Mouse (Mus musculus) retina, postnatal 7 days (tissue): ENCODE results near the gene Pex1.
"Not testable (repeated sequence)": the region's sequence is repeated elsewhere in the genome, so short reads cannot be mapped to it uniquely, and the experiment has no call there.

ENCODE experiments used
- DNase-seq: peaks from one replicate; pipeline ENCODE4 v3.0.0-alpha.2; 2012; ENCODE audit warnings: low read depth, low spot score

Gene Pex1

GRCm38 (mm10) chr5:3595693-3596398, at the start of gene Pex1:
Gene Pex1 (plus strand): TSS chr5:3596066.
- DNase-seq: peak; percentile 97

DNA sequence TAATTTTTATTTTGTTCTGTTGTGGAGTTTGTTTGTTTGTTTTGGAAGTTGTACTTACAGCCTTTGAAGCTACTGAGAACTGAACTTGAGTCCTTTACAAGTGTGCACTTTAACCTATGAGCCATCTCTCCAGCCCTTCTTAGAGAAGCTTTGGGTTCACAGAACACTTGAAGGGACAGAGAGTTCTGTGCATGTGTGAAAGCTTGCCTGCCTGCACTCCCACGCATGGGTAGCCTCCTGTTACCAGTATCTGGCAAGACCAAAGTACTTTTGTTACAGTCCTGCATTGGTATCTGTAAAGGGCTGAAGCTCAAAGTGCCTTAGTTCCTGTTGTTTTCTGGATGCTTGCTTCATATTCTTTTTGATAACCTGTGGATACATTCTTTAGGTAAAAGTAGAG, 49.6 kb upstream of the Pex1 start:
- no peak for DNase-seq

DNA sequence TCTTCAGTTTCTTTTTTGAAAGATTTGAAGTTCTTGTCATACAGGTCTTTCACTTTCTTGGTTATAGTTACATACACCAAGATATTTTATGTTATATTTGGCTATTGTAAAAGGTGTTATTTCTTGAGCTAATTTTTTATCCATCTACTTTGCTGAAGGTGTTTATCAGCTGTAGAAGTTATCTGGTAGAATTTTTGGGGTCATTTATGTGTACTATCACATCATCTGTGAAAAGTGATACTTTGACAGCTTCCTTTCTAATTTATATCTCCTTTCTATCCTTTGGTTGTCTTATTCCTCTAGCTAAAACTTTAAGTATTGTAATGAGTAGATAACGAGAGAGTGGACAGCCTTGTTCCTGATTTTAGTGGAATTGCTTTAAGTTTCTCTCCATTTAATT, 44.4 kb upstream of the Pex1 start:
- DNase-seq: no peak

GRCm38 (mm10) chr5:3554198-3554597, 41.7 kb upstream of the Pex1 start:
- DNase-seq: no peak

DNA sequence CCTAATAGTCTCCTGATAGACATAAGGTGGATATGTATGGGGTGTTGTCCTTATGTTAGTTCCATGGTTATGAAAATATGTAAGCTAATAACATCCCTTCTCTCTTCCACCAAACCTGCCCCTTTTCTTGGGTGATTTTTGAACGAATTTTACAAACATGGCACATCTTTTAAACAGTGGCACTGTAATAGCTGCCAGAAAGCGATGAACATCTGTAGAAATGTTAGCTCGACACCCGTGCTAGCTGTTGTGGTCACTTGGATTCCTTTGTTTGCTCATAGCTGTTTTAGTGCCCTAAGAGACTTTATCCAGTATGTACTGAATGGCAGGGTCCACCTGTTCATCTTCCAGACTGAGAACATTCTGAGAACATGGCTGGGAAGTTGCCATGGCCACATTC, 24.6 kb upstream of the Pex1 start, which contains the start of gene 1700109H08Rik:
Gene 1700109H08Rik (plus strand): TSS at position 301 of the 400 bp plus-strand sequence.
- no peak for DNase-seq

- no peak for DNase-seq
Measured at GRCm38 (mm10) chr5:3574825-3575224, 21.0 kb upstream of the Pex1 start.

GRCm38 (mm10) chr5:3577939-3578338, 17.9 kb upstream of the Pex1 start:
- DNase-seq: no peak

- DNase-seq: no peak
Measured at GRCm38 (mm10) chr5:3579066-3579465, 16.8 kb upstream of the Pex1 start.

GRCm38 (mm10) chr5:3596399-3596766, 517 bp downstream of the Pex1 start, which contains the start of gene Rbm48:
Gene Rbm48 (minus strand): TSS chr5:3596585.
- DNase-seq: peak; percentile 81

- DNase-seq: no peak
Measured at GRCm38 (mm10) chr5:3597171-3597570, 1.3 kb downstream of the Pex1 start.

- DNase-seq: no peak
Measured at GRCm38 (mm10) chr5:3598766-3599165, 2.9 kb downstream of the Pex1 start.

GRCm38 (mm10) chr5:3600298-3600697, 4.4 kb downstream of the Pex1 start:
- no peak for DNase-seq

DNA sequence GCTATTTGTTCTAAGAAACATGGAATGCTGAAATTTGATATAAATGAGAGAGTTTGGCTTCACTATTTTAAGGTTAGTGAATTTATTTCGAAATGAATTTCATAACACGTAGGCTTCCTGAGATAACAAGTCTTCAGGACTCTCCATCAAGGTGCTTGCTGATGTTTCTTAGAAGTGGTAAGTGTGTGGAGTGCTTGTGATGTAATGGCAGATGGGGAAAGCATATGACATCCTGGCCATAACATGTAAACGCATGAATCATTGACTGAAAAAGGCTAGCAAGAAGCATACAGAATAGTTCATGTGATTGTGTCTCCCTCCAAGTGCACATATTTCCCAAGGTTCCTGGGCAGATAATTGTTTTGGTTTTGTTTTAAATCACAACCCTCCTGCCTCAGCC, 4.9 kb downstream of the Pex1 start:
- no peak for DNase-seq

DNA sequence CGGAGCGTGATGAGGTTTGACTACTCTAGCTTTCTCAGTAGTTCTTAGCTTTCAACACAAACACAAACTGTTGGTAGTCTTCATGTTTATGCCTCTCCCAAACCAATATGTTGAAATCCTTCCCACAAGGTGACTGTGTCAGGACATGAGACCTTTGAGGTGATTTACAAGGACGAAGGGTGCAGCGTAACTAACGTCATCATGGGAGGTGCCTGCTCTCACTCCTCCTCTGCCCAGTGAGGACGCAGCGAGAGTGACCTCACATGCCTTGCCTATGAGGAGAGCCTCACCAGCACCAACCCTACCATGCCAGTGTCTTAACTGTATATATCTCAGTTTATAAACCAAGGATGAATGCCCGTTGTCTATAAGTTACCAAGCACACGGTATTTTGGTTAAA, 11.2 kb downstream of the Pex1 start:
- DNase-seq: no peak

DNA sequence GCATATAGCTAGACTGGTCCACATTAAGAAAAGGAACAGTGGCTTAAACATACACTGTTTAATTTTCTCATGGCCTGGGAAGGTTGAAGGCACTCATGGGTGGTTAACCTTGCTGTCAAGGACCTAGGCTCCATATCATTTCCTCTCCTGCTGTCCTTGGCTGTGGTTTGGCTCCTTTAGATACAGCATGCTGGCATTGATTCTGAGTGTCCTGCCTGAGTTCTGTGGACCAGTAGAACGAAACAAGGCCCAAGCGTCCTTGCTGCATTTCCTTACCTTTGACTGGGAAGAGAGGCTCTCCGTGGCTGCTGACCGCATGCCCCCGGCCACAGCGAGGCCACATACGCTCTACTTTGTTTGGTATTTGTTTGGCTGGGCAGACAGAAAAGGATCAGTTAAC, 13.4 kb downstream of the Pex1 start:
- DNase-seq: no peak

DNA sequence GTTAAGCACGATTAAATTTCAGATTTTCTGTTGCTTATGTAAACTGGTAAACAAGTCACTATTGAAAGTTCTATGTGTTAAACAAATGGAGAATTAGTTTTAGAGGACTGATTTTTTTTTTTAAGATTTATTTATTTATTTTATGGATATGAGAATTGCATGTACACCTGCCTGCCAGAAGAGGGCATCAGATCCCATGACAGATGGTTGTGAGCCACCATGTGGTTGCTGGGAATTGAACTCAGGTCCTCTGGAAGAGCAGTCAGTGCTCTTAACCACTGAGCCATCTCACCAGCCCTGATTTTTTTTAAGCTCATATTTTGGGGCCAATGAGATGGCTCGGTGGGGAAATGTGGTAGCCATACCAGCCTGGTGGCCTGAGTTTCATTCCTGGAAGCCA, 16.0 kb downstream of the Pex1 start:
- not testable (repeated sequence) for DNase-seq

DNA sequence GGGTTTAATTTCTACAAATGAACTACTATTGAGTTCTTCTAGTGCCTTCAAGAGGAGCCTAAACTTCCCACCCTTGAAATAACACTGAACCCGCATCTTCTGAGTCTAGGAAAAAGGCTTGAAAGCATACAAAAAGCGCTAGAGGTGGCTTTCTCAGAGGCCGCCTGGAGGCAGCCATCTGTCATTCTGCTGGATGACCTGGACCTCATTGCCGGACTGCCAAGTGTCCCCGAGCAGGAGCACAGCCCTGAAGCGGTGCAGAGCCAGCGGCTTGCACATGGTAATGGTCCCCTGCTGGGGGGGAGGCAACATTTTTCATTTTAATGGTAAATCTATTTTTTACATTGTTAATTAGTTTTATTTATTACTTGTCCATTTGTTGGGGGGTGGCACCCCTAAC, 24.6 kb downstream of the Pex1 start:
- DNase-seq: no peak

- no peak for DNase-seq
Measured at GRCm38 (mm10) chr5:3630055-3630454, 34.2 kb downstream of the Pex1 start.

DNA sequence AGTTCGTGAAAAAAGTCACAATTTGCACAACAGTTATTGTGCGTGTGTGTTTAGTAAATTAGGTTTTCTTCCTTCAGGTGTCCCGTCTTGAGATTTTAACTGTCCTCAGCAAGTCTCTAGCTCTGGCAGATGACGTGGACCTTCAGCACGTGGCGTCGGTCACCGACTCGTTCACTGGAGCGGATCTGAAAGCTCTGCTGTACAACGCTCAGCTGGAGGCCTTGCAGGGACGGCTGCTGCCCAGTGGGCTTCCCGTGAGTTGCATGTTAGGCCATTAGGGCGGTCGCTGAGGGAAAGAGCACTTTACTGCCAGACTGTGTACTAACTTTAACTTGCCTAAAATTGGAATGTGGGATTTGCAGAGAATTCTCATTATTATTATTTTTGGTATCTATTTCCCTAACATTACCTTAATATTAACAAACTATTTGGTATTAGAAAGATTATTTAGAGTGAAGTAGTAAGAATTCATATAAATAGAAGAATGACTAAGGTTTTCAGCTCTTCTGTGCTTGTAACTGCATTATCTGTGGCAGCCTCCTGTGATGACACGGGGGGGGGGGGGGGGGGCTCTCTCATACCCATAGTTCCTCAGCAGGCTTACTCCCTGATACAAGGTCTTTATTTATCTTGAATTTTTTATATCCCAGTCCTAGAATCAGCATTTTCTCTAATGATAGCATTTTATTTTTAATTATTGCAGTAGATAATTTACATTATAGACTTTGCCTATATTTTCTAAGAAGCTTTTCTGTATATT, 35.8 kb downstream of the Pex1 start:
- DNase-seq: no peak

DNA sequence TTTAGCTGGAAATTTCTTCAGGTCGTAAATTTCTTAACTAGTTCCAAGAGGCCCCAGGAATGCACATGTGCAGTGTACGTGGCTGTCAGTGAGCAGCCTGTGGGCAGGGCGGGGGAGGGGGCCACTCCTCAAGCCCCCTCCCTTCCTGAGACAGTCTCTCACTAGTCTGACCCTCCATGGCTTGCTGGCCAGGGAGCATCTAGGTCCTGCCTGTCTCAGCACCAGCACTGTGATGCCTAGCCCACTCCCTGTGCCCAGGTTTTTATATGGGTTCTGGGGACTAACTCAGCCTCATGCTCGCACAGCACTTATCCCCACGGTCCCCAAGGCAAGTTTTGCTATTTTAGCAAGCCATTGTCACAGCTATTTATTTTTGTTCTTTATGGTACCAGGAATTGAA, 36.4 kb downstream of the Pex1 start:
- no peak for DNase-seq

DNA sequence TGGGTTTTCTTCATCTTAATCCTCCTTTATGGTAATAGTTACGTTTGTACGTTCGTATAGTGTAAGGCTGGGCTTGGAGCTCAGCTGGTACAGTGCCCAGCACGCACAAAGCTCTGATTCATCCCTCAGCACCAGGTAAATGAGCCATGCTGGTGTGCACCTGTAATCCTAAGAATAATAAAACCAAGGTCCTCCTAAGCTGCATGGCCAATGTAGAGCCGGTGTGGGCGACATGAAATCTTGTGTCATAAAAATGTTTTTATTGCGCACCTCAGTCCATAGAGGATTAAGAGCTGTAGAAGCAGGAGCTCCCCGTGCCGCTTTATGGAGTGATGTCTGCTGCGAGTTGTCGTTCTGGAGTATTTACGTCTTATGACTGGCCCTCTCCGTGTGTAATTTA, 37.4 kb downstream of the Pex1 start:
- no peak for DNase-seq

DNA sequence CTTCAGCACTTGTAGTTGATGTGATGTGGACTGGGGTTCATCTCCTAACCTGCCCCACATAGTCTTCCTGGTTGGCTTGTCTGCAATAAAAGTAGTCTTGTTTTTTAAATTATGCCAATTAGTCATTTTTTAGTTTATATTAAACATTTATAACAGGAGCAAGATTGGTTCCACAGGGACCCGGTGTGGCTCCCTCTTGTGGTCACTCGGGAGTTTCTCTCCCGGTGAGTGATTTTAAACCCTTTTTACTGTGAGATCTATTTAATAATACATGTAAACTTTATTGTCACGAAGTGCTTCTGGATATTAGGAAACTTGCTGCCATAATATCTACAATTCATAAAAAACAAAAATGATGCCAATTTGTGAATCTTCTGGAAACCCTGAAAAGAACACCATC, 38.1 kb downstream of the Pex1 start:
- DNase-seq: no peak

DNA sequence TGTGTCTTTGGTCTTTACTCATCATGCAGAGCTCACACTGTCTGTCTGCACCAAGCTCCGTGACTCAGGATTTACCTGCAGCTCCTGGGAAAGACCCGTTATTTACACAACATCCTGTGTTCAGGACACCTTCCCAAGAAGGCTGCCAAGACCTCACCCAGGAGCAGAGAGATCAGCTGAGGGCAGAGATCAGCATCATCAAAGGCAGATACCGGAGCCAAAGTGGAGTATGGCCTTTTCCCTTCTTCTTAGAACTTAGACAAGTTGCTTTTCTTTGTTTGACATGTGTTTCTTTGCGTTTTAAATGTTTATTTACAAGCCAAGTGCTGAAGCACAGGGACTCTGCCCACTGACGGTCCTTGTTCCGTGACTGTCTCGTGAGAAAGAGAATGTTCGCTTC, 39.4 kb downstream of the Pex1 start:
- DNase-seq: no peak
